Mouse (Mus musculus): ENCODE results near the gene Eif3k.
A peak's percentile ranks its signal among the peaks of the same experiment; 100 is the strongest.

Eif3k gene

GRCm38 (mm10) chr7:28959505-28960045, 22.1 kb downstream of the Eif3k start:
- DNase-seq (ENCODE audit: low read depth, low spot score): no peak

- no peak for DNase-seq (ENCODE audit: low read depth, low spot score)
These were observed 22.9 kb downstream of the Eif3k start for GRCm38 (mm10) chr7:28958770-28959169.

- no peak for DNase-seq (ENCODE audit: low read depth, low spot score)
These were observed 23.5 kb downstream of the Eif3k start for GRCm38 (mm10) chr7:28957997-28958725.

- DNase-seq (ENCODE audit: low read depth, low spot score): no peak
These were observed 24.4 kb downstream of the Eif3k start for GRCm38 (mm10) chr7:28957286-28957685.

- no peak for DNase-seq (ENCODE audit: low read depth, low spot score)
These were observed 25.4 kb downstream of the Eif3k start for GRCm38 (mm10) chr7:28956270-28956669.

GRCm38 (mm10) chr7:28955295-28955897, 26.3 kb downstream of the Eif3k start:
- no peak for DNase-seq (ENCODE audit: low read depth, low spot score)

GRCm38 (mm10) chr7:28954773-28955172, 26.9 kb downstream of the Eif3k start:
- DNase-seq (ENCODE audit: low read depth, low spot score): no peak

GRCm38 (mm10) chr7:28953476-28954376, 27.9 kb downstream of the Eif3k start:
- no peak for DNase-seq (ENCODE audit: low read depth, low spot score)

GRCm38 (mm10) chr7:28952786-28953185, 28.9 kb downstream of the Eif3k start:
- no peak for DNase-seq (ENCODE audit: low read depth, low spot score)

- DNase-seq (ENCODE audit: low read depth, low spot score): no peak
These were observed 29.9 kb downstream of the Eif3k start for GRCm38 (mm10) chr7:28951764-28952163.

GRCm38 (mm10) chr7:28950346-28951037, 31.2 kb downstream of the Eif3k start:
- no peak for DNase-seq (ENCODE audit: low read depth, low spot score)

- DNase-seq (ENCODE audit: low read depth, low spot score): no peak
These were observed 32.4 kb downstream of the Eif3k start for GRCm38 (mm10) chr7:28949298-28949697.

- no peak for DNase-seq (ENCODE audit: low read depth, low spot score)
These were observed 32.9 kb downstream of the Eif3k start for GRCm38 (mm10) chr7:28948746-28949145.

GRCm38 (mm10) chr7:28946271-28946610, 35.4 kb downstream of the Eif3k start:
- DNase-seq (ENCODE audit: low read depth, low spot score): no peak

GRCm38 (mm10) chr7:28945416-28946270, 36.0 kb downstream of the Eif3k start:
- DNase-seq (ENCODE audit: low read depth, low spot score): no peak

- DNase-seq (ENCODE audit: low read depth, low spot score): no peak
These were observed 36.8 kb downstream of the Eif3k start for GRCm38 (mm10) chr7:28944756-28945415.

GRCm38 (mm10) chr7:28943451-28944180, 38.0 kb downstream of the Eif3k start:
- peak; percentile 34 for DNase-seq (ENCODE audit: low read depth, low spot score)

GRCm38 (mm10) chr7:28941542-28941941, 40.1 kb downstream of the Eif3k start:
- DNase-seq (ENCODE audit: low read depth, low spot score): no peak

GRCm38 (mm10) chr7:28941129-28941528, 40.5 kb downstream of the Eif3k start:
- no peak for DNase-seq (ENCODE audit: low read depth, low spot score)

Measured in brain, embryonic 18.5 days (tissue).